Mouse (Mus musculus) small intestine, adult 2 months (tissue): ENCODE measurements around the gene Ccdc175.

Source experiments
- CTCF ChIP-seq: fragments of 200-500 bp; IDR thresholded peaks from 2 replicates; pipeline ENCODE4 v1.5.1; 2012; ENCODE audit warnings: low read depth, mild to moderate bottlenecking, control low read depth, inconsistent platforms, low read length, moderate library complexity, mixed read lengths; ENCODE audit not compliant: insufficient replicate concordance, insufficient read length; ENCODE audit errors: extremely low read depth
- POLR2A ChIP-seq: fragments of 200-500 bp; IDR thresholded peaks from 2 replicates; pipeline ENCODE4 v1.6.1; 2012; ENCODE audit warnings: low read depth, mild to moderate bottlenecking, control low read depth, inconsistent platforms, low read length, moderate library complexity

GRCm38 (mm10) chr12:72200828-72201227 is 16.0 kb upstream of the Ccdc175 start:
- TF ChIP-seq POLR2A (no peak), CTCF (no peak)
